Mouse (Mus musculus): ENCODE measurements around the gene Gipc3.

DNA sequence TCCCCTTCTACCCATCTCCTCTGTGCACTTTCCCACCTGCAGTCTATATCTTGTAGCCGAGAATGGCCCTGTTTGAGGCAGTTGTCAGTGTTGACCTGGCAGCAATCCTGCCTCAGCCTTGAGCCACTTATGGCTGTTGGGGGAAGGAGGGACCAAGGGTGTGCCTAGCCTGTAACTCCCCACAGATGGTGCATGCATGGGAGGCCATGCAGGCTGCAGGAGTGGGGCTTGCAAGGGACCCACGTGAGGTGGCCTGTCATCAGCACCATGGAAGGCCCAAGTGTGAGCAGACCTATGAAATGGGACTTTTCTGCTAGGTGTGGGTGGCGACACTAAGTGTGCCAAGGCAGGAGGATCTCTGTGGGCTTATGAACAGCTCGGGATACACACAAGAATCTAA lies 22.0 kb upstream of the Gipc3 start:
- TF ChIP-seq CTCF (IDR thresholded peaks at IDR 0.05; ENCODE audit: low read depth): no peak
- no peak for TF ChIP-seq EP300 (optimal IDR thresholded peaks at IDR 0.05)

All from stomach, postnatal 0 days (tissue).